Mouse (Mus musculus): ENCODE results near the gene A030005K14Rik. TPM values are rescaled to one million over a fixed set of nuclear protein-coding genes. Genes with fewer than 3 reads are reported as not detected.

A030005K14Rik gene
- polyA plus RNA-seq, 1 experiment from 2014 or later = not detected

DNA sequence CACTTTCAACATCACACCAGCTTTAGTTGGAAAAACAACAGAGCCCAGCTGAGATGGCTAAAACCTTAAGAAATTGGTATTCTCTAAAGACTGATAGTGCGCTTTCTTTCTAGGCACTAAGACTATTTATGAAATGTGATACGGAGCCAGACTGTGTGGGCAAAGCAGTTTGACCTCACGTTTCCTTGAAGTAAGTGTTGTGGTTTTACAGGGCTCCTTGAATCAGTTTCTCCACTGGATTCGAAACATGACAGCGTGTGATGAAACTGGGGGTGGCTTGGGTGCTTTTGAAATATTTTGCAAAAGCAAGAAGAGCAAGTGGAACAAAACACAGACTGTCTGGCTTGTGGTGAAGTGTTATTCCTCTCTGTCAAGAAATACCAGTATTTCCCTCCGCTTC is 17.8 kb upstream of the A030005K14Rik start:
- ATAC-seq (ENCODE audit: low read depth) = no peak
- H3K4me1 ChIP-seq (ENCODE audit: control insufficient read depth, insufficient read depth, low read length) = no peaks in the 10 kb centered on the region
- H3K36me3 ChIP-seq (ENCODE audit: control insufficient read depth, insufficient read depth, low read length) = no peaks in the 10 kb centered on the region
- H3K9ac ChIP-seq (replicated peaks; ENCODE audit: low read depth, low read length) = no peak overlapping the region
- H3K27ac ChIP-seq (ENCODE audit: low read depth, low read length) = no peak overlapping the region
- no peak overlapping the region for H3K4me3 ChIP-seq (ENCODE audit: low read depth, low read length)
- 88% methylated on average over 6 of the region's 6 CpGs for WGBS
- no peaks in the 10 kb centered on the region for H3K9me3 ChIP-seq (ENCODE audit: control insufficient read depth, low read length)
- H3K27me3 ChIP-seq (ENCODE audit: control insufficient read depth, insufficient read depth, low read length) = no peaks in the 10 kb centered on the region
- H3K4me2 ChIP-seq (ENCODE audit: low read depth, low read length) = no peak overlapping the region

DNA sequence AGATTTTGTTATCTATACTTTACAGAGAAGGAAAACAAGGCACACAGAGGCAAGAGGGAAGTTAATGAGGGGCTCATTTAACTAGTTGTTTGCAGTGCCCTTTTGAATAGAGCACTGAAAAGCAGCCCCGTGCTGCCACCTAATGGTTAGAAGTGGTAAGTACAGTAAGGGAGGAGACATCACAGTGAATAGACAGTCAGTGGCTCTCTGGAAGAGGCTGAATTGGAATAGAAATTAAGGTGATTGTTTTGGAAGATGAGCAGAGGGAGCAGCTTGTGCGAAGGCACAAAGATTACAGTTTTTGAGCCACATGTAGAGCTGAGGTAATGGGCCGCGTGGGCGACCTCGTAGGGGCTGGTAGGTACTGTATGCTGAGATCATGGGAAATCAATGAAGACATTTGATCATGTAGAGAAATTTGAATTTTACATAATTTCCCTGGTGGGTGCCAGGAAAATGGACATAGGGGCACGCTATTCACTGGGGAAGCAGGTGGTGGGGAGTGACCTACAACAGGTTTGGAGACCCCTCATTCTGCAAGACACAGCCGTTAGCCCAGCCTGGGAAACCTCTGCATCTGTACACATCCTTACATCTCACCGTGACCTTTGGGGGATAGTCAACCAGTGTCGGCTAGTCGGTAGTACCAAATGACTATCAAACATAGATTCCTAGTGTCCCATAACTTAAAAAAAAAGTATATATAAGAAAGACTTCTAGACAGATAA is 17.2 kb upstream of the A030005K14Rik start:
- H3K9me3 ChIP-seq (ENCODE audit: control insufficient read depth, low read length) = no peaks in the 10 kb centered on the region
- H3K4me1 ChIP-seq (ENCODE audit: control insufficient read depth, insufficient read depth, low read length) = no peaks in the 10 kb centered on the region
- H3K9ac ChIP-seq (replicated peaks; ENCODE audit: low read depth, low read length) = no peak overlapping the region
- peak overlapping the region; percentile 39 for H3K4me2 ChIP-seq (ENCODE audit: low read depth, low read length)
- H3K4me3 ChIP-seq (ENCODE audit: low read depth, low read length) = peak overlapping the region; percentile 8; the same call in 1 of the 2 replicates
- no peaks in the 10 kb centered on the region for H3K27me3 ChIP-seq (ENCODE audit: control insufficient read depth, insufficient read depth, low read length)
- no peaks in the 10 kb centered on the region for H3K36me3 ChIP-seq (ENCODE audit: control insufficient read depth, insufficient read depth, low read length)
- WGBS = 54% methylated on average over 11 of the region's 11 CpGs
- H3K27ac ChIP-seq (ENCODE audit: low read depth, low read length) = no peak overlapping the region
- ATAC-seq (ENCODE audit: low read depth) = peak; percentile 94

DNA sequence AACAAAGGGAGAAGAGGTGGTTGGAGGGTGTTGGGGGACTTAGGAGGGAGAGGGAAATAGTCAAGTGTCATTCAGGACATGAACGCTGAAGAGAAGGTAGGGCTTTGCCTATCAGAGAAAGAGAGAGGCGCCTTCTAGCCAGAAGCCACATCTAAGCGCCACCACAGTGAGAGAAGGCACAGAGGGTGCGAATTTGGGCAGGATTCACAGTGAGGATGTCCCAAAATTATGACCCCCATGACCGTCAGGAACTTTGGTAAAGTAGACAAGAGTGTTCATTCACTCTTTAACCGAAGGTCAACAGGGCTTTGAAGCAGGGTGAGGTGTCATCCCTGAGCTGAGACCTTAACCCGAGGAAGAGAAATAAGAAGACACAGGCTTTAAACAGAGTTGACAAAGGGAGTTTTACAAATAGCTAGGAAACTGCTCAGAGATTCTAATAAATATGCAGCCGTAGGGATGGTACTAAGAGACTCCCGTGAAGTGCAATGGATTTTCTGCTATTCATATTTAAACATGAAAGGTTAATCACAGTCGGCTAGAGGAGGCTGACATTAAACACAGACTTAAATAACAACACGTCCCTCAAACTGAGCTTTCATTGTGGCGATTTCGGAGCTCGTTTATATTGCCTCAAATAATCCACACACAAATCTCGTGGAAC is 16.5 kb upstream of the A030005K14Rik start:
- Histone ChIP-seq H3K9me3 (ENCODE audit: control insufficient read depth, low read length) (no peaks in the 10 kb centered on the region), H3K27ac (ENCODE audit: low read depth, low read length) (no peak overlapping the region), H3K4me2 (ENCODE audit: low read depth, low read length) (peak overlapping the region; percentile 39), H3K36me3 (ENCODE audit: control insufficient read depth, insufficient read depth, low read length) (no peaks in the 10 kb centered on the region), H3K4me1 (ENCODE audit: control insufficient read depth, insufficient read depth, low read length) (no peaks in the 10 kb centered on the region), H3K27me3 (ENCODE audit: control insufficient read depth, insufficient read depth, low read length) (no peaks in the 10 kb centered on the region), H3K4me3 (ENCODE audit: low read depth, low read length) (peak overlapping the region; percentile 8; the same call in 1 of the 2 replicates), H3K9ac (replicated peaks; ENCODE audit: low read depth, low read length) (no peak overlapping the region)
- 39% methylated on average over 15 of the region's 15 CpGs for WGBS
- ATAC-seq (ENCODE audit: low read depth) = peak; percentile 56; the same call in 1 of the 2 replicates

DNA sequence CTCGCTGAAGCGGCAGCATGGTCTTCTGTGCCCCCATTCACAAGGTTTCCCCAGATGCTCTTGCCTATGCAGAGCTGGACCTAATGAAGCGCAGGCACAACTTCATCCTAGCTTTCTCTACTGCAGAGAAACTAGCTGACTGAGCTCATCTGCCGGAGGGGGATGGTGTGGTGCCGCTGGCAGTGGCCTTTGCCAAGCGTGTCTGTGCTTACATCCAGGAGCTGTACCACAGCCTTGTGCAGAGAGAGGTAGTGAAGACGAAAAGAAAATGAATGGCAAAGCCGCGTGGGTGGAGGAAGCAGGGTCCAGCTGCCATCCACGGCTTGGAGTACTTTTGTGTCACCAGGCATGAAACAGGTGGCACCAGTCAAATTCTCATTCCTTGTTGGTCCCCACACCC is 8.0 kb upstream of the A030005K14Rik start:
- 91% methylated on average over 10 of the region's 10 CpGs for WGBS
- ATAC-seq (ENCODE audit: low read depth) = no peak
- Histone ChIP-seq H3K9ac (replicated peaks; ENCODE audit: low read depth, low read length) (no peak overlapping the region), H3K4me3 (ENCODE audit: low read depth, low read length) (no peak overlapping the region), H3K27me3 (ENCODE audit: control insufficient read depth, insufficient read depth, low read length) (no peaks in the 10 kb centered on the region), H3K9me3 (ENCODE audit: control insufficient read depth, low read length) (no peaks in the 10 kb centered on the region), H3K36me3 (ENCODE audit: control insufficient read depth, insufficient read depth, low read length) (no peaks in the 10 kb centered on the region), H3K4me1 (ENCODE audit: control insufficient read depth, insufficient read depth, low read length) (no peaks in the 10 kb centered on the region), H3K4me2 (ENCODE audit: low read depth, low read length) (no peak overlapping the region), H3K27ac (ENCODE audit: low read depth, low read length) (no peak overlapping the region)

DNA sequence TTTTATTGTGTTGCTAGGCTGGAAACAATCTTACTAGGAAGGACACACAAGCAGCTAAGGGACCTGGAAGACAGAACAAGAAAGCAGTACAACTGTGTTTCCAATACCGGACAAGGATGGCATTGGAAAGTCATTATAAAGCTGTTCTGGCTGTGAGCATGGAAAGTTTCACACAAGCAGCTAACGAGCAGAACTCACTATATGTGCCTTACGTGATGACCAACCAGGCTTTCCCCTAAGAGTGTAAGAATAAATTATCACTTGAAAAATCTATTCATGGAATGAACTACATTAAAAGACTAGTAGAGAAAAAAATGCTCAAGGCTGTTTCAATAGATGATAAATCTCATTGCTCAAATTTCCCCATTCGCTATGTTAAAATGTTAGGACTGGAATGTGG is 7.4 kb upstream of the A030005K14Rik start:
- ATAC-seq (ENCODE audit: low read depth) = no peak
- 91% methylated on average over 4 of the region's 4 CpGs for WGBS
- H3K4me3 ChIP-seq (ENCODE audit: low read depth, low read length) = no peak overlapping the region

DNA sequence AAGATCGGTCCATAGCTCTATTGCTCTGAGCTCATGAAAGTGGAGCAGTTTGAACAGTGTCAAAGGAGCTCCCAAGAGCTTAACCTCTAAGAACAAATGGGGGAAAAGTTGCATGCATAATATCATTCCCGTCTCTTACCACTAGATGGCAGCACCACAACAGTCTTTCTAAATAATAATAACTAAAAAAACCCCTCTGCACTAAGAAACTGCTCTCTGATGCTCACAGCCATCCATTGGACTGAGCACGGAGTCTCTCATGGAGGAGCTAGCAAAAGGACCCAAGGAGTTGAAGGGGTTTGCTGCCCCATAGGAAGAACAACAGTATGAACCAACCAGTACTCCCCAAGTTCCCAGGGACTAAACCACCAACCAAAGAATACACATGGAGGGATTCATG is 5.7 kb upstream of the A030005K14Rik start:
- no peaks in the 10 kb centered on the region for H3K4me1 ChIP-seq (ENCODE audit: control insufficient read depth, insufficient read depth, low read length)
- ATAC-seq (ENCODE audit: low read depth) = no peak
- no peak overlapping the region for H3K4me2 ChIP-seq (ENCODE audit: low read depth, low read length)
- H3K9ac ChIP-seq (replicated peaks; ENCODE audit: low read depth, low read length) = no peak overlapping the region
- H3K4me3 ChIP-seq (ENCODE audit: low read depth, low read length) = no peak overlapping the region
- H3K36me3 ChIP-seq (ENCODE audit: control insufficient read depth, insufficient read depth, low read length) = no peaks in the 10 kb centered on the region
- 25% methylated on average over 3 of the region's 3 CpGs for WGBS
- no peaks in the 10 kb centered on the region for H3K27me3 ChIP-seq (ENCODE audit: control insufficient read depth, insufficient read depth, low read length)
- H3K9me3 ChIP-seq (ENCODE audit: control insufficient read depth, low read length) = no peaks in the 10 kb centered on the region
- H3K27ac ChIP-seq (ENCODE audit: low read depth, low read length) = no peak overlapping the region

More for the DNA sequence above, 7.4 kb upstream of the A030005K14Rik start:
- H3K27ac ChIP-seq (ENCODE audit: low read depth, low read length) = no peak overlapping the region
- no peak overlapping the region for H3K4me2 ChIP-seq (ENCODE audit: low read depth, low read length)
- no peaks in the 10 kb centered on the region for H3K36me3 ChIP-seq (ENCODE audit: control insufficient read depth, insufficient read depth, low read length)
- H3K9me3 ChIP-seq (ENCODE audit: control insufficient read depth, low read length) = no peaks in the 10 kb centered on the region
- H3K9ac ChIP-seq (replicated peaks; ENCODE audit: low read depth, low read length) = no peak overlapping the region
- H3K4me1 ChIP-seq (ENCODE audit: control insufficient read depth, insufficient read depth, low read length) = no peaks in the 10 kb centered on the region
- no peaks in the 10 kb centered on the region for H3K27me3 ChIP-seq (ENCODE audit: control insufficient read depth, insufficient read depth, low read length)

DNA sequence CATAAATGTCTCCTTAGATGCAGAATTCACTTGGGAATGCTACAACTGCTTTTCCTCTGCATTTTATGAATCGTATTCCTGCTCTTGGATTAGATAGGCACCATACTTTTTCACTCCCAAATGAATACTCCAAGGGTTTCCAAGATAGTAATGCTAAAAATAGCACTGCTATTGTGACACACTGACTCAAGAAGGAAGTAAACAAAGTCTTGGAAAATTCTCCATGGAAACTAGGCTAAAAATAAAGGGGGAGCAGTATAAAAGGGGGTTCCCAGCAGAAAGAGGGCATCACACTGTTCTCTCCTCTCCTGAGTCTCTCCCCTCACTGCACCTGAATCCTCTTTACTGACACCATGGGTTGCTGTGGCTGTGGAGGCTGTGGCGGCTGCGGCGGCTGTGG is 1.5 kb upstream of the A030005K14Rik start, which contains the start of gene Krtap28-13:
Gene Krtap28-13 (plus strand): TSS at position 288 of the 400 bp plus-strand sequence.
- ATAC-seq (ENCODE audit: low read depth) = no peak
- Histone ChIP-seq H3K9me3 (ENCODE audit: control insufficient read depth, low read length) (no peaks in the 10 kb centered on the region), H3K9ac (replicated peaks; ENCODE audit: low read depth, low read length) (no peak within 1 kb of the TSS), H3K4me2 (ENCODE audit: low read depth, low read length) (no peak within 1 kb of the TSS), H3K27ac (ENCODE audit: low read depth, low read length) (no peak within 1 kb of the TSS), H3K4me3 (ENCODE audit: low read depth, low read length) (no peak within 1 kb of the TSS), H3K4me1 (ENCODE audit: control insufficient read depth, insufficient read depth, low read length) (no peaks in the 10 kb centered on the region), H3K36me3 (ENCODE audit: control insufficient read depth, insufficient read depth, low read length) (no peaks in the 10 kb centered on the region), H3K27me3 (ENCODE audit: control insufficient read depth, insufficient read depth, low read length) (no peaks in the 10 kb centered on the region)
- 90% methylated on average over 4 of the region's 4 CpGs for WGBS

DNA sequence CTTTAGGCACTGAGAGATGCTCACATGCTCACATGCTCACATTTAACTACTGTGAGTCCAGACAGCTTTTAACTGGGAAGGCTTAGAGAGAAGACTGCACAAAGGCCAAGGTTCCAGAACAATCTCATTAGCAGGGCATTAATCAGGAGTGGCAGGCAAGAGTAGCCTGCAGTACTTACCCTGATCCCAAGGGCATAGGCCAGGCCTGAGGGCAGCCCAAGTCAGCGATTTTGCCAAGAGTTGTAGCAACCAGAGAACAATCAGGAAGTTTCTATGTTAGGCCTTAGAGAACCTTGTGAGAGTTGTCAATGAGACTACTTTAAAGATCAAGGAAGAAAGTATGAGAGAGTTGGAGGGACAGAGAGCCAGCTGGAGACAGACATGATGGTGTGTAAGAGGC is 697 bp downstream of the A030005K14Rik start:
- Histone ChIP-seq H3K9ac (replicated peaks; ENCODE audit: low read depth, low read length) (no peak overlapping the region), H3K4me2 (ENCODE audit: low read depth, low read length) (no peak overlapping the region), H3K27me3 (ENCODE audit: control insufficient read depth, insufficient read depth, low read length) (no peaks in the 10 kb centered on the region), H3K27ac (ENCODE audit: low read depth, low read length) (no peak overlapping the region), H3K4me1 (ENCODE audit: control insufficient read depth, insufficient read depth, low read length) (no peaks in the 10 kb centered on the region), H3K36me3 (ENCODE audit: control insufficient read depth, insufficient read depth, low read length) (no peaks in the 10 kb centered on the region), H3K9me3 (ENCODE audit: control insufficient read depth, low read length) (no peaks in the 10 kb centered on the region), H3K4me3 (ENCODE audit: low read depth, low read length) (no peak overlapping the region)
- no peak for ATAC-seq (ENCODE audit: low read depth)
- WGBS = 56% methylated on average over 1 of the region's 1 CpGs

DNA sequence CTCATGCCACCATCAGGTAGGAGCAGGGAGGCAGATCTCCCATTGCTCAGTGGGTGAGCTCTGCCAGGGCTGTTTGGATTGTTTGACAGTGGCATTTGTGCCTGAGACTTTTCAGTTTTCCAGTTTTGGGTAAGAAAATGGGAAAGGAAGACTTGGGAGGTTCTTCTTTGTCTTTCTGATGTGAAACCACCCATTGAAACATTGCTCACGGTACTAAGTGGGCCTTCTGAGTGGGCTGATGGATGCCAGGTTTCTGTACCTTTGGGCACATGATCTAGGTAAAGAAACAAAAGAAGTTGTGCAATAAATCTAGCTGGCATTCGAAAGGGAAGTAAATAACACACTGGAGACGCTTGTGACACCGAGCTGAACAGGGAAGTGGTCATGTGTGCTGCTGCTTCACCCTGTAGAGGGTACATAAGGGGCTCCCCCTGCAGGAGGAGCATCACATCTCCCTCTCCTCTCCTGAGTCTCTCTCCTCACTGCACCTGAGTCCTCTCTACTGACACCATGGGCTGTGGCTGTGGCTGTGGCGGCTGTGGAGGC is 14.2 kb downstream of the A030005K14Rik start, which contains the start of gene Gm47969:
Gene Gm47969 (plus strand): TSS at position 51 of the 546 bp plus-strand sequence.
- no peaks in the 10 kb centered on the region for H3K27me3 ChIP-seq (ENCODE audit: control insufficient read depth, insufficient read depth, low read length)
- H3K4me2 ChIP-seq (ENCODE audit: low read depth, low read length) = no peak within 1 kb of the TSS
- no peaks in the 10 kb centered on the region for H3K9me3 ChIP-seq (ENCODE audit: control insufficient read depth, low read length)
- no peaks in the 10 kb centered on the region for H3K36me3 ChIP-seq (ENCODE audit: control insufficient read depth, insufficient read depth, low read length)
- H3K4me3 ChIP-seq (ENCODE audit: low read depth, low read length) = no peak within 1 kb of the TSS
- 81% methylated on average over 5 of the region's 5 CpGs for WGBS
- H3K4me1 ChIP-seq (ENCODE audit: control insufficient read depth, insufficient read depth, low read length) = no peaks in the 10 kb centered on the region
- ATAC-seq (ENCODE audit: low read depth) = no peak
- no peak within 1 kb of the TSS for H3K27ac ChIP-seq (ENCODE audit: low read depth, low read length)
- H3K9ac ChIP-seq (replicated peaks; ENCODE audit: low read depth, low read length) = no peak within 1 kb of the TSS
